Mouse (Mus musculus): Measurements from ENCODE around the gene Chil1. TPM values are rescaled to one million over a fixed set of nuclear protein-coding genes. Genes with fewer than 3 reads are reported as not detected.

Gene Chil1
- polyA plus RNA-seq (2015; fragmentation: Nextera tagmentation; extraction: Ambion mirVana) = 2.0 and 2.1 TPM in 2 replicates

DNA sequence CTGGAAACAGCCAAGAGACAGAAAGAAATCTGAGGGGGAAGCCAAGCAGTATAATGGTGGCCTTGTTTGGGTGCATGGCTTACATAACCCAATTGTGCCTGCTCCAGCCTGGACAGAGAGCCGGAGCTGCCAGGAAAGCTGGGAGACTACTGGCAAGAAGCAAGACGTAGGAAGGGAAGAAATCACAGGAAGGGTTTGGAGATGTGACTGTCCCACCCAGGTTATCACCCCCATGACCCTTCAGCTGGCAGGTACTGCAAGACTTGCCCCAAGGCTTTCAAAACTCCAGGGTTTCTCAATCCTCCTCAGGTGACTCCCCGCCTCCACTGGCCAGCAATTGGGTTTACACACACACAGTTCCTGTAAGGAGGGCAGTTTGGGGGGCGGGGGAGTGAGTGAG lies at the start of gene Chil1:
Gene Chil1, plus strand, starts transcription at position 152 of the 400 bp plus-strand sequence.
- Histone ChIP-seq H3K27ac (replicated peaks) (no peak within 1 kb of the TSS), H3K9me3 (replicated peaks) (no peaks in the 10 kb centered on the region), H3K4me1 (peaks cover 4% of the 10 kb centered on the region; the same call in 1 of the 2 replicates), H3K36me3 (no peaks in the 10 kb centered on the region), H3K4me2 (no peak within 1 kb of the TSS), H3K27me3 (replicated peaks) (no peaks in the 10 kb centered on the region), H3K9ac (replicated peaks) (no peak within 1 kb of the TSS), H3K4me3 (replicated peaks) (no peak within 1 kb of the TSS)
- no peak for ATAC-seq (ENCODE audit: low FRiP score)
- WGBS = 67% methylated on average over 4 of the region's 4 CpGs

DNA sequence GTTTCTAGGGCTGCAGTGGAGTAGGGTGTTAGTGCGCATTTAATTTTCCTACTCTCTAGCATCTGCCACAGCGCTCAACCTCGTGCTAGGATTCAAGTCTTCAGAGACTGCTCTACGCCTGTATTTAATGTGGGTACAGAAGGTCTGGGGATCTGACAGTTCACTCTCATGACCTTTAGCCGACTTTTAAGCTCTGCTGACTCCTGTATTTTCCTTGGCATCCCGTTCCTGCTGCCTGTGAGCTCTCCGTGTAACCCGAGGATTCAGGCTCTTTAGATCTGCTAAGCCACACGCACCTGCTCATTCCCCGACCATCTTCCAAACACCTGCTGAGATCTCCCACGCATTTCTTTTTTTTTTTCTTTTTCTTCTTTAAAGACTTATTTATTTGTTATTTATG lies 48.7 kb upstream of the Chil1 start:
- no peak for ATAC-seq (ENCODE audit: low FRiP score)
- Histone ChIP-seq H3K27ac (replicated peaks) (no peak overlapping the region), H3K4me3 (replicated peaks) (no peak overlapping the region), H3K36me3 (no peaks in the 10 kb centered on the region), H3K4me2 (no peak overlapping the region), H3K4me1 (no peaks in the 10 kb centered on the region), H3K27me3 (replicated peaks) (no peaks in the 10 kb centered on the region), H3K9ac (replicated peaks) (no peak overlapping the region), H3K9me3 (replicated peaks) (no peaks in the 10 kb centered on the region)
- WGBS = 60% methylated on average over 11 of the region's 11 CpGs

DNA sequence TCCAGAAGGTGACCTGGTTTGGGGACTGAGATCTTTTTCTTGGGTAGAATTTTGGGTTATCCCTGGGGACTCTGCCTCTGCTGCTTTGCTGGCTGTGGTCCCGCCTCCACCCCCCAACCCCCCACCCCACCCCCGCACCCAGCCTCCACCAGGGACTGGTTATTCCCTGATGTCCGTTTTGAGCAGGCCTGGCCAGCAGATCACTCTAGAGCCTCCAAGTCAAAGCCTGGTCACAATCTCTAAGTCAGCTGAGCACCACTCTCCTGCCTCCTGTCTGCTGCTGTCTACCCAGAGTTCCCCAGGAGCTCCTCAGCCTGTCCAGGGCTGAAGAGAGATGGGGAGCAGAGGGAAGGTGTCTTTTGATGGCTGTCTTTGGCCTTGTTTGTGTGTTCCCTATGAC lies 45.6 kb upstream of the Chil1 start:
- Histone ChIP-seq H3K36me3 (no peaks in the 10 kb centered on the region), H3K4me3 (replicated peaks) (no peak overlapping the region), H3K27me3 (replicated peaks) (no peaks in the 10 kb centered on the region), H3K27ac (replicated peaks) (no peak overlapping the region), H3K9ac (replicated peaks) (no peak overlapping the region), H3K9me3 (replicated peaks) (no peaks in the 10 kb centered on the region), H3K4me2 (no peak overlapping the region), H3K4me1 (peaks cover 2% of the 10 kb centered on the region)
- 69% methylated on average over 3 of the region's 3 CpGs for WGBS
- no peak for ATAC-seq (ENCODE audit: low FRiP score)

DNA sequence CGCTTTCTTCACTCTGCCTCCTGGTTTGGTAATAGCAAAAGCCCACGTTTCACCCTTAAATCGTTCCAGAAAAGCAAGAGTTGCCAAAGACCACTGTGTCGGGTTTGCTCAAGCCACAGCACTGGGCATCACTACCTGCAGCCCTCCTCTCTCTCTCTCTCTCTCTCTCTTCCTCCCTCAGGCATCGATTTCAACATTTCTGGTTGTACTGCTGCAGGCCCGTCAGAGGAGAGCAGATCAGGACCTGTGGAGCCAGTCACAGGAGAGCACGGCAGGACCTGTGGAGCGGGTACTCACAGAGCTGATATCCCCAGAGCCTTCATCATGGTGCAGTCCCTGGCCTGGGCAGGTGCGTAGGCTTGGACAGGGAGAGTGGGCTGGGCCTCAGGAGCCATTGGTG lies 43.6 kb upstream of the Chil1 start:
- no peaks in the 10 kb centered on the region for H3K36me3 ChIP-seq
- peaks cover 18% of the 10 kb centered on the region for H3K4me1 ChIP-seq
- no peaks in the 10 kb centered on the region for H3K27me3 ChIP-seq (replicated peaks)
- no peak overlapping the region for H3K27ac ChIP-seq (replicated peaks)
- H3K9me3 ChIP-seq (replicated peaks) = no peaks in the 10 kb centered on the region
- no peak overlapping the region for H3K4me2 ChIP-seq
- H3K9ac ChIP-seq (replicated peaks) = no peak overlapping the region
- ATAC-seq (ENCODE audit: low FRiP score) = no peak
- H3K4me3 ChIP-seq (replicated peaks) = no peak overlapping the region
- 86% methylated on average over 9 of the region's 9 CpGs for WGBS

DNA sequence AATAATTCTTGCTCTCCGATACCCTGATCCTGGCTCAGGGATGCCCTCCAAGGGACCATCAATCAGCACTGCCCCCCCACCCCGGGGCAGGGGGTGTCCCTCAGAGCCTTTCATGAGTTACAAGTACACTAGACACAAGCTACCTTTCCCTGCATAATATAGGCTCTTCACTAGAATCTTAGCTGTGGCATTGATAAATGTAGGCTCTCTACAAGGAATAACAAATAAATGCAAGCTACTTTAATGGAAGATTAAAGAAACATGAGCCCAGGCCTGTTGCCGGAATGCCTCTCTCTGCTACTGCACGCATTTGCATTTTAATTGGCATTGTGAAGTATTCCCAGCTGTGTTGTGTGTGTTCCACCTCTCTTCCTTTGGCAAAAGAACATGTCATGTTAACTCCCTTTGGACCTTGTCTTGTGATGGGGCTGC lies 39.6 kb upstream of the Chil1 start:
- ATAC-seq (ENCODE audit: low FRiP score) = peak; percentile 76
- H3K27ac ChIP-seq (replicated peaks) = peak overlapping the region; percentile 70
- no peak overlapping the region for H3K4me2 ChIP-seq
- WGBS = 16% methylated on average over 4 of the region's 4 CpGs
- H3K4me1 ChIP-seq = peaks cover 34% of the 10 kb centered on the region
- H3K4me3 ChIP-seq (replicated peaks) = no peak overlapping the region
- no peaks in the 10 kb centered on the region for H3K9me3 ChIP-seq (replicated peaks)
- H3K27me3 ChIP-seq (replicated peaks) = no peaks in the 10 kb centered on the region
- H3K9ac ChIP-seq (replicated peaks) = no peak overlapping the region
- no peaks in the 10 kb centered on the region for H3K36me3 ChIP-seq

DNA sequence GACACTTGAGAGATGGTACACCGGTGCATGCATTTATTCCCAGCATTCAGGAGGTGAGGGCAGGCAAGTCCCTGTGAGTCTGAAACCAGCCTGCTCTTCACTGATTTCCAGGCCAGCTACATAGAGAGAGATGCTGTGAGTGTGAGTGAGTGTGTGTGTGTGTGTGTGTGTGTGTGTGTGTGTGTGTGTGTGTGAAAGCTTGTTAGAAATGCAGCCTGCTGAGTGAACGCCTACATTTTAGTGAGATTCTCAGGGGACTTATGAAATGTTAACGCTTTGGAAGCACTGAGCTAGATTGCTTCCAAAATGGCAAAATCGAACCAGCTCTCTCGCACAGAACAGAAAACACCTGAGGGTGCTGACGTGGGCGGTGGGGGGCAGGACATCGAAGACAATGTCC lies 35.9 kb upstream of the Chil1 start:
- H3K9ac ChIP-seq (replicated peaks) = no peak overlapping the region
- H3K9me3 ChIP-seq (replicated peaks) = no peaks in the 10 kb centered on the region
- 0 out of 2 replicates have a peak, but pooled peaks have one; percentile 18 for ATAC-seq (ENCODE audit: low FRiP score)
- H3K4me3 ChIP-seq (replicated peaks) = no peak overlapping the region
- peaks cover 34% of the 10 kb centered on the region for H3K4me1 ChIP-seq
- H3K27ac ChIP-seq (replicated peaks) = no peak overlapping the region; the same call in 1 of the 2 replicates
- 58% methylated on average over 8 of the region's 8 CpGs for WGBS
- H3K36me3 ChIP-seq = no peaks in the 10 kb centered on the region
- 0 out of 2 replicates have a peak, but pooled peaks cover 4% of the 10 kb centered on the region for H3K27me3 ChIP-seq (replicated peaks)
- H3K4me2 ChIP-seq = no peak overlapping the region

DNA sequence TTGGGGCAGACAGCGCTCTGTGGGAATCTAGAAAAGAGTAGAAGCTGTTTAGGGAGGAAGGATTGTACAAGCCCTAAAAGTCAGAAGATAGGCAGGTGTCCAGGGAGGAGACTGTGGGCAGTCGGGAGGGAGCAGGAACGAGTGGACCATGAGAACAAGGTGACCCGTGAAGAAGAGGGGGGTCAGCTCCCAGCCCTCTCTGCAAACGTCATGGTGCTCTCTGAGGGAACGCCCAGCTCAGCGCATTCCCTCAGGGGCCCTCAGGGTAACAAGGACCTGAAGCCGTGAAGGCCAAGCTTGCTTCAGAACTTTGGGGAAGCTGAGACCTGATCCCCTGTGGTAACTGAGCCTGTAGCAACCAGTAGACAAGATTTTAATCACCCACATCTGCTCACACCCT lies 31.9 kb upstream of the Chil1 start:
- H3K9me3 ChIP-seq (replicated peaks) = 0 out of 2 replicates have a peak, but pooled peaks cover 2% of the 10 kb centered on the region
- H3K4me2 ChIP-seq = no peak overlapping the region
- WGBS = 71% methylated on average over 8 of the region's 8 CpGs
- H3K27me3 ChIP-seq (replicated peaks) = 0 out of 2 replicates have a peak, but pooled peaks cover 4% of the 10 kb centered on the region
- H3K27ac ChIP-seq (replicated peaks) = no peak overlapping the region
- H3K4me3 ChIP-seq (replicated peaks) = no peak overlapping the region
- peaks cover 12% of the 10 kb centered on the region for H3K4me1 ChIP-seq
- ATAC-seq (ENCODE audit: low FRiP score) = no peak
- no peak overlapping the region for H3K9ac ChIP-seq (replicated peaks)
- H3K36me3 ChIP-seq = no peaks in the 10 kb centered on the region

DNA sequence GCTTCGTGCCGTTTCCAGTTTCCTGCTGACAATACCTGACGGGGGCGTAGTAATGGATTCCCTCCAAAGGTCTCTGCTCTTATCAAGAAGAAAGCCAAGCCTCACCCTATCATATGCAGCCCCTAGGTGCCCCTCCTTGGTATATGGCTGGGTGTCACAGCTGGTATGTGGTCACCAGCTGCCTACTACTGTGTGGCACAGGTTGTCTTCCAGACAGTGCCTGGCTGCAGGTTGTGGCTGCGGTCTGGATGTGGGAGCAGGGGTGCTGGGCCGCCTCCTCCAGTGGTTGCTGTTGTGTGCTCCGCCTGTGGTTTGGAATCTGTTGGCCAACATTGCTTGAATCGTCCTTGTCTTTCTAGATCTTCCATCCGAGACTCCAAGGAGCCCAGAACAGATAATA lies 31.2 kb upstream of the Chil1 start:
- WGBS = 93% methylated on average over 9 of the region's 9 CpGs
- ATAC-seq (ENCODE audit: low FRiP score) = no peak
- Histone ChIP-seq H3K27ac (replicated peaks) (no peak overlapping the region), H3K4me2 (no peak overlapping the region), H3K4me1 (peaks cover 9% of the 10 kb centered on the region), H3K36me3 (no peaks in the 10 kb centered on the region), H3K9ac (replicated peaks) (no peak overlapping the region), H3K4me3 (replicated peaks) (no peak overlapping the region), H3K9me3 (replicated peaks) (0 out of 2 replicates have a peak, but pooled peaks cover 2% of the 10 kb centered on the region), H3K27me3 (replicated peaks) (0 out of 2 replicates have a peak, but pooled peaks cover 4% of the 10 kb centered on the region)

DNA sequence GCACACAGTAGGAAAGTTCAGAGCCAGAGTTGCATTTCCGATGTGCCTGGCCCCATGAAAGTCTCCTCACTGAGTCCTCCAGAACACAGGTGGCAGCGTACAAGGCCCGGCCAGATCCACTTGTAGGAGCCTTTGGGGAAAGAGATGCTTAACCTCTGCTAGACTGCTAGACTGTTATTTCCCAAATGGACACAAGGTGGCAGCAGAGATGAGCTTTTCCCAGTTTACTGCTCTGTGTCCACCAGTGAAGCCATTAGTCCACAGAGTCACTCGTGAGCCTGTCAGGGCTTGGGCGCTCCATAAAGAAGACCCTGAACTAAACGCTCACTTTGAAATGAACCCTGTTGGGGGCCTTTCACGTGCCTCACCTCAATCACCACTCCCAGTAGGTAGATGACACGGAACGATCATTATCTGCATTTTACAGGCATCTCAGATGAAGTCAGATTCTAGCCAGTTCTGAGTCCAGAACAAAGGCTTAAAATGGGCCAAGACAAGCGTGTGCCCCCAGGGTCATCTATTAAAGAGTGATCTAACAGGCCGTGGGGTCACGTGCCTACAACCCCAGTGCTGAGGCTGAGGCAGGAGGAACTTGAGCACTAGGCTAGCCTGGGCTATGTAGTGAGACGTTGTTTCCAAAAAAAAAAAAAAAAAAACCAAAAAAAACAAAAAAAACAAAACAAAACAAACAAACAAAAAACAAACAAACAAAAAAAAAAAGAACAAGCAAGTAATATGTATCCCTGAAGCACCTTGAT lies 30.1 kb upstream of the Chil1 start:
- WGBS = 30% methylated on average over 13 of the region's 13 CpGs

DNA sequence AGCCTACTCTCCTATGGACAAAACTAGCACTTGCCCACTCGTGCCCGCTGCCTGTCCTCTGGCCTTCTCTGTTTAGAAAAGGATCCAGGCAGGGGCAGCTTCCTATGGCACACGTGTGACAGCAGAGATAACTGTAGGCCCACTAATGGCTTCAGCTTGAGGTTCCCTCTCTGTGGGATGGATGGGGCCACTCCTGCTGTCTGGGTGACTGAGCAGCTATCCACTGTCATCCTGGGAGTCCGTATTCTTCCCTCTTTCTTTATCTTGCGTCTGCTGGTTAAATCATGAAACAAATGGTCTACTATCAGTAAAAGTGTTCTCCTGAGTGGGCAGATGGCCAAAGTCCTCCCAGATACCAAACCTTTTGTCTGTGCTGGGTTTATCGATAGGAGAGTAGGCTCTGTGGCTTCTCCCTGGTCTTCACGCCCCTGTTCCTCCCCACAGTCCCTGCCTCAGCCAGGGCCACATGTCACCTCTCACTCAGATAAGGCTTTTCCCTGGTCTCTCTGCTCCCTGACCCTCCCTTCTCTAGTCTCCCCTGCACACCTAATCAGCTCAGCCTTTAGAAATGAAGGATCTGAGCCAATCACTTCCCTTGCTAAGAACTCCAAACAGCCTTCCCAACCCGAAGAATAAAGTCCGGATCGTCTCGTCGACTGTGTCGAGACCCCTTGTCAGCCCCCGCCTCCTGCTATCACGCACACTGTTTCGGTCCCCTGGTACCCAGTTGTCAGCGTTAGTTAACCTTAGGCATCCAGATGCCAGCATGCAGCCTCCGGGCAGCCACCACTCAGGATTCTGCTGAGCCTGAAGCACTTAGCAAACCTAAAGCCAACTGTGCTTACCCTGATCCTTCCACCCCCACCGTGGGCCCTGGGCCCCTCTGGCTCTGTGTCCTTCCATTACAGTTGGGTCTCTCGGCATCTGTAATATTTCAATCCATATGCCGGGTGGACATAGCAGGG lies 29.1 kb upstream of the Chil1 start:
- Histone ChIP-seq H3K9ac (replicated peaks) (no peak overlapping the region), H3K36me3 (no peaks in the 10 kb centered on the region), H3K27ac (replicated peaks) (no peak overlapping the region), H3K27me3 (replicated peaks) (0 out of 2 replicates have a peak, but pooled peaks cover 4% of the 10 kb centered on the region), H3K4me2 (no peak overlapping the region), H3K4me3 (replicated peaks) (no peak overlapping the region), H3K9me3 (replicated peaks) (0 out of 2 replicates have a peak, but pooled peaks cover 2% of the 10 kb centered on the region), H3K4me1 (0 out of 2 replicates have a peak, but pooled peaks cover 2% of the 10 kb centered on the region)
- no peak for ATAC-seq (ENCODE audit: low FRiP score)
- 82% methylated on average over 21 of the region's 21 CpGs for WGBS

More for the DNA sequence above, 30.1 kb upstream of the Chil1 start:
- Histone ChIP-seq H3K9ac (replicated peaks) (no peak overlapping the region), H3K27me3 (replicated peaks) (0 out of 2 replicates have a peak, but pooled peaks cover 4% of the 10 kb centered on the region), H3K4me3 (replicated peaks) (no peak overlapping the region), H3K36me3 (no peaks in the 10 kb centered on the region), H3K4me1 (0 out of 2 replicates have a peak, but pooled peaks cover 2% of the 10 kb centered on the region), H3K27ac (replicated peaks) (no peak overlapping the region), H3K9me3 (replicated peaks) (0 out of 2 replicates have a peak, but pooled peaks cover 2% of the 10 kb centered on the region), H3K4me2 (0 out of 2 replicates have a peak overlapping the region, but pooled peaks have one; percentile 24)
- peak; percentile 83 for ATAC-seq (ENCODE audit: low FRiP score)

DNA sequence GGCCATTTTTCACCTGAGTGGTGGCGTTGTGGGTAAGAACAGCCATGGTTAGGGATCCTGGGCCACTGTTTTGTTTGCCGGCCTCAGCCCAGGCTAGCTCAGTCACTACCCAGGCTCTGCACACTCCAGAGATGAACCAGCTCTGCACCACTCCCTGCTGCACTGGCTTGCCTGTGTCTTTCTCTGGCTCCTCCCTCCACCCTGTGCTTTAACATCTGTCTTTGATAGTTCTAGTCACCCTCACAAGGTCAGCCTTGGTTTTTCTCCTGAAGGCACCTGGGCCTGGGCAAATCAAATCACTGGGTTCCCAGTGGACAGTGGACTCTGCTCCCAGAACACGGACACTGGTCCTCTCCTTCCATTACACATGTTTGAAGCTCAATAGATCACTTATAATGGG lies 27.9 kb upstream of the Chil1 start:
- Histone ChIP-seq H3K27ac (replicated peaks) (no peak overlapping the region), H3K9me3 (replicated peaks) (0 out of 2 replicates have a peak, but pooled peaks cover 2% of the 10 kb centered on the region), H3K4me1 (0 out of 2 replicates have a peak, but pooled peaks cover 2% of the 10 kb centered on the region), H3K4me2 (no peak overlapping the region), H3K27me3 (replicated peaks) (0 out of 2 replicates have a peak, but pooled peaks cover 4% of the 10 kb centered on the region), H3K4me3 (replicated peaks) (no peak overlapping the region), H3K36me3 (no peaks in the 10 kb centered on the region), H3K9ac (replicated peaks) (no peak overlapping the region)
- ATAC-seq (ENCODE audit: low FRiP score) = no peak
- 96% methylated on average over 3 of the region's 3 CpGs for WGBS
